Mouse (Mus musculus): ENCODE measurements around the gene Sel1l3.

Gene Sel1l3

GRCm38 (mm10) chr5:53172908-53173307 lies 40.8 kb downstream of the Sel1l3 start:
- no peak for DNase-seq (ENCODE audit: low spot score)

GRCm38 (mm10) chr5:53172256-53172636 lies 41.5 kb downstream of the Sel1l3 start:
- no peak for DNase-seq (ENCODE audit: low spot score)

GRCm38 (mm10) chr5:53171611-53172255 lies 42.0 kb downstream of the Sel1l3 start:
- DNase-seq (ENCODE audit: low spot score), result no peak

GRCm38 (mm10) chr5:53167564-53167963 lies 46.2 kb downstream of the Sel1l3 start:
- DNase-seq (ENCODE audit: low spot score), result no peak

- DNase-seq (ENCODE audit: low spot score), result no peak
Measured at GRCm38 (mm10) chr5:53165672-53166071, 48.1 kb downstream of the Sel1l3 start.

GRCm38 (mm10) chr5:53162436-53162835 lies 51.3 kb downstream of the Sel1l3 start:
- no peak for DNase-seq (ENCODE audit: low spot score)

GRCm38 (mm10) chr5:53161506-53162186 lies 52.1 kb downstream of the Sel1l3 start:
- DNase-seq (ENCODE audit: low spot score), result no peak

GRCm38 (mm10) chr5:53160207-53160606 lies 53.5 kb downstream of the Sel1l3 start:
- no peak for DNase-seq (ENCODE audit: low spot score)

GRCm38 (mm10) chr5:53159631-53160030 lies 54.1 kb downstream of the Sel1l3 start:
- DNase-seq (ENCODE audit: low spot score), result no peak

GRCm38 (mm10) chr5:53159166-53159565 lies 54.6 kb downstream of the Sel1l3 start:
- DNase-seq (ENCODE audit: low spot score), result no peak

GRCm38 (mm10) chr5:53155985-53156679 lies 57.6 kb downstream of the Sel1l3 start:
- DNase-seq (ENCODE audit: low spot score), result no peak

GRCm38 (mm10) chr5:53154501-53154900 lies 59.2 kb downstream of the Sel1l3 start:
- DNase-seq (ENCODE audit: low spot score), result no peak

GRCm38 (mm10) chr5:53154078-53154477 lies 59.6 kb downstream of the Sel1l3 start:
- no peak for DNase-seq (ENCODE audit: low spot score)

- no peak for DNase-seq (ENCODE audit: low spot score)
Measured at GRCm38 (mm10) chr5:53153144-53153543, 60.6 kb downstream of the Sel1l3 start.

GRCm38 (mm10) chr5:53151379-53151960 lies 62.3 kb downstream of the Sel1l3 start:
- no peak for DNase-seq (ENCODE audit: low spot score)

- no peak for DNase-seq (ENCODE audit: low spot score)
Measured at GRCm38 (mm10) chr5:53148960-53149685, 64.6 kb downstream of the Sel1l3 start.

GRCm38 (mm10) chr5:53148160-53148923 lies 65.4 kb downstream of the Sel1l3 start:
- no peak for DNase-seq (ENCODE audit: low spot score)

GRCm38 (mm10) chr5:53147418-53147817 lies 66.3 kb downstream of the Sel1l3 start:
- DNase-seq (ENCODE audit: low spot score), result no peak

GRCm38 (mm10) chr5:53146684-53147061 lies 67.1 kb downstream of the Sel1l3 start:
- no peak for DNase-seq (ENCODE audit: low spot score)

- no peak for DNase-seq (ENCODE audit: low spot score)
Measured at GRCm38 (mm10) chr5:53146049-53146683, 67.6 kb downstream of the Sel1l3 start.

GRCm38 (mm10) chr5:53142587-53142986 lies 71.1 kb downstream of the Sel1l3 start:
- DNase-seq (ENCODE audit: low spot score), result no peak
